Mouse (Mus musculus) heart, embryonic 14.5 days (tissue): ENCODE data around the gene Hist1h2bp. TPM values are rescaled to one million over a fixed set of nuclear protein-coding genes. Genes with fewer than 3 reads are reported as not detected.
"Not testable (repeated sequence)": the region's sequence is repeated elsewhere in the genome, so short reads cannot be mapped to it uniquely, and the experiment has no call there.

Source experiments
- ATAC-seq: fragments of 200-750 bp; cut with Nextera tagmentation; 2 replicates; pipeline ENCODE4 v1.8.0; 2017; ENCODE audit warnings: low read depth, moderate TSS enrichment; ENCODE audit not compliant: insufficient number of reproducible peaks, insufficient read depth, low FRiP score
- H3K27ac ChIP-seq, 2 experiments: fragments of 200-500 bp in 1 of 2; fragments of 300-500 bp in 1 of 2; sonication (generic) in 1 of 2; replicated peaks in 1 of 2; 2 replicates each; pipeline ENCODE4 v1.5.1; 2012 to 2014; ENCODE audit warnings: low read depth in 2 of 2, low read length in 2 of 2, control low read depth in 1 of 2, mild to moderate bottlenecking in 1 of 2, mixed read lengths in 1 of 2; ENCODE audit not compliant: control insufficient read depth in 1 of 2, insufficient read depth in 1 of 2
- H3K27me3 ChIP-seq: fragments of 300-500 bp; sonication (generic); 2 replicates; pipeline ENCODE4 v1.6.1; 2014; ENCODE audit warnings: mild to moderate bottlenecking, low read length, control low read depth; ENCODE audit not compliant: control insufficient read depth, insufficient read depth
- H3K36me3 ChIP-seq: fragments of 300-500 bp; sonication (generic); 2 replicates; pipeline ENCODE4 v1.6.1; 2014; ENCODE audit warnings: mild to moderate bottlenecking, control low read depth, low read length, mixed read lengths; ENCODE audit not compliant: control insufficient read depth, insufficient read depth
- H3K4me1 ChIP-seq, 2 experiments: fragments of 200-500 bp in 1 of 2; fragments of 300-500 bp in 1 of 2; sonication (generic) in 1 of 2; 2 replicates each; pipeline ENCODE4 v1.6.1; 2012 to 2014; ENCODE audit warnings: low read length in 2 of 2, control low read depth in 1 of 2, mixed read lengths in 1 of 2; ENCODE audit not compliant: control insufficient read depth in 2 of 2, insufficient read depth in 2 of 2
- H3K4me2 ChIP-seq: fragments of 300-500 bp; sonication (generic); 2 replicates; pipeline ENCODE4 v1.6.1; 2014; ENCODE audit warnings: mild to moderate bottlenecking, low read length
- H3K4me3 ChIP-seq, 2 experiments: fragments of 200-500 bp in 1 of 2; fragments of 300-500 bp in 1 of 2; sonication (generic) in 1 of 2; 2 replicates each; pipeline ENCODE4 v1.5.1; 2012 to 2014; ENCODE audit warnings: low read length in 2 of 2, mild to moderate bottlenecking in 2 of 2, control low read depth in 1 of 2, low read depth in 1 of 2, moderate library complexity in 1 of 2; ENCODE audit not compliant: control insufficient read depth in 1 of 2, insufficient read depth in 1 of 2
- H3K9ac ChIP-seq: fragments of 300-500 bp; sonication (generic); 2 replicates; pipeline ENCODE4 v1.6.1; 2014; ENCODE audit warnings: mild to moderate bottlenecking, low read length
- H3K9me3 ChIP-seq: fragments of 300-500 bp; sonication (generic); 2 replicates; pipeline ENCODE4 v1.6.1; 2016; ENCODE audit warnings: low read length, control low read depth; ENCODE audit not compliant: control insufficient read depth
- WGBS: fragments of 180-500 bp; shearing (Covaris S2); extraction: QIAGEN DNeasy Blood & Tissue Kit; methylation state at CpG from one replicate; pipeline ENCODE4 v1.1.7; 2014; 5-methylcytosine and 5-hydroxymethylcytosine counted together
- polyA plus RNA-seq: library from polyadenylated mRNA; unstranded; fragments of >200 nt; fragmentation: Nextera tagmentation; extraction: Ambion mirVana; gene quantifications from 2 replicates; pipeline ENCODE4 v1.2.1, GENCODE M21; 2014

Hist1h2bp gene
- polyA plus RNA-seq, 1 experiment from 2014 or later = 0.58 TPM

DNA sequence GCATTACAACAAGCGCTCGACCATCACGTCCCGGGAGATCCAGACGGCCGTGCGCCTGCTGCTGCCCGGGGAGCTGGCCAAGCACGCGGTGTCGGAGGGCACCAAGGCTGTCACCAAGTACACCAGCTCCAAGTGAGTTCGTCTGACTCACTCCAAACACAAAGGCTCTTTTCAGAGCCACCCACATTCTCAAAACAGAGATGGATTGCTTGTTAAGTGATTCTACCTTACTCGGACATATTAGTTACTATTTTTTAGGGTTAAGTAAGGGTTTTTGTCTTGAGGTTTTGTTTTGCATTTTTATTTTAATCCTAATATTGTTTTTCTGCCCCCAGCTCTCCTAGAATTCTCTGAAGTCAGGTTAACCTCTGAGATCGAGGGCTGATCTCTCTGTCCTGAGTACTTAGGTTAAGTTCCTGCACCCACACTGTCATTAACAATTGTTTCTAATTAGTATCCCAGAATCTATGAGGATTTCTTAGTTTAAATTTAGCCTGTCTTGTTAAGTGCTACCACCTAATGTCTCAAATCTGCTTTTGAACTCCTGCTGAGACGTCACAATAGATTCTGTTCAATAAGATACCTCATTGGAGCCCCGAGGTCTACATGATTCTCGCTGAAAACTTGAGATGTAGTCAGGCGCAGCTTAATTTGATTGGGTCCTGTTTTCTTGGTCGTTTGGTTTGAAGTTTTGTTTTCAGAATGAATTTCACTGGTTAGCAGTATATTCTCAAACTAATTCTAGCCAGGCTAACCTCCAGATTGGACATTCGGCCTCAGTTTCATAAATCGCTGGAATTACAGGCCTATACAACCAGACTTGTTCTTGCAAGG, 716 bp downstream of the Hist1h2bp start:
- Histone ChIP-seq H3K4me1 (peaks cover 7 to 30% of the 10 kb centered on the region in 2 experiments), H3K9me3 (no peaks in the 10 kb centered on the region), H3K27me3 (no peaks in the 10 kb centered on the region), H3K36me3 (no peaks in the 10 kb centered on the region), H3K9ac (peak overlapping the region; percentile 63), H3K4me3 (peak overlapping the region in 1 of 2 experiments; percentile 21; a peak in 2 of 4 replicates), H3K27ac (peak overlapping the region; percentile 53 to 59; a peak in 1 of 4 replicates), H3K4me2 (peak overlapping the region; percentile 64)
- 32% methylated on average over 14 of the region's 21 CpGs for WGBS
- no peak for ATAC-seq

DNA sequence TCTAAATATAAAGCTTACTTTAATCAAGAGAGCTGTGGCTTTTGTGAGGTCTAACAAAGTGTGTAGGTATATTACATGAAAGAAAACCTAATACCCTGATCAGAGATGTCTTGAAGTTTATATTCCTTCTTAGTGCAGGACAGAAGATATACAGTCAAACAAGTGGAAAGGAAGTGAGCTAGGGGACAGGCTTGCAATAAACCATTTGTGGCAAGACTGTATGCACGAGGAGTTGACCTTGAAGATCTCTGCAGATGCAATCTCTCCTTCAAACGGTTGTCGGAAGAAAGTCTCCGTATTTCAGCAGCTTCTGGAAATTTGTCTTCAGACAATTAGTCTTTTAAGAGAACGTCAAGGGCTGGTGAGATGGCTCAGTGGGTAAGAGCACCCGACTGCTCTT, 2.7 kb downstream of the Hist1h2bp start:
- Histone ChIP-seq H3K4me2 (no peak overlapping the region), H3K9me3 (no peaks in the 10 kb centered on the region), H3K9ac (no peak overlapping the region), H3K4me1 (peaks cover 5 to 21% of the 10 kb centered on the region in 2 experiments; a peak in 3 of 4 replicates), H3K27me3 (no peaks in the 10 kb centered on the region), H3K4me3 (no peak overlapping the region), H3K36me3 (no peaks in the 10 kb centered on the region), H3K27ac (no peak overlapping the region)
- ATAC-seq = no peak
- 64% methylated on average over 6 of the region's 6 CpGs for WGBS

- no peaks in the 10 kb centered on the region for H3K36me3 ChIP-seq
- H3K27me3 ChIP-seq = no peaks in the 10 kb centered on the region
- H3K4me3 ChIP-seq = peak overlapping the region; percentile 26 to 31; a peak in 3 of 4 replicates
- peak overlapping the region in 1 of 2 experiments; percentile 33; a peak in 2 of 4 replicates for H3K27ac ChIP-seq
- peak overlapping the region; percentile 72 for H3K9ac ChIP-seq
- no peak for ATAC-seq
- WGBS = 4% methylated on average over 18 of the region's 18 CpGs
- H3K4me1 ChIP-seq = peaks cover 5 to 19% of the 10 kb centered on the region in 2 experiments; a peak in 3 of 4 replicates
- H3K4me2 ChIP-seq = peak overlapping the region; percentile 70
- H3K9me3 ChIP-seq = no peaks in the 10 kb centered on the region
These were observed 3.5 kb downstream of the Hist1h2bp start for GRCm38 (mm10) chr13:21790601-21791283.

GRCm38 (mm10) chr13:21795584-21795983, 8.3 kb downstream of the Hist1h2bp start:
- Histone ChIP-seq H3K4me1 (peaks cover under 1 to 5% of the 10 kb centered on the region in 2 experiments; a peak in 1 of 4 replicates), H3K4me2 (no peak overlapping the region), H3K36me3 (no peaks in the 10 kb centered on the region), H3K27ac (no peak overlapping the region), H3K9ac (no peak overlapping the region), H3K9me3 (no peaks in the 10 kb centered on the region), H3K27me3 (no peaks in the 10 kb centered on the region), H3K4me3 (no peak overlapping the region)
- 91% methylated on average over 7 of the region's 7 CpGs for WGBS
- ATAC-seq = no peak

- ATAC-seq, H3K4me1 ChIP-seq, H3K9ac ChIP-seq, H3K27me3 ChIP-seq, H3K36me3 ChIP-seq, H3K4me2 ChIP-seq, H3K4me3 ChIP-seq, H3K9me3 ChIP-seq, H3K27ac ChIP-seq: not testable (repeated sequence)
These were observed 9.9 kb downstream of the Hist1h2bp start for GRCm38 (mm10) chr13:21797163-21797562.

DNA sequence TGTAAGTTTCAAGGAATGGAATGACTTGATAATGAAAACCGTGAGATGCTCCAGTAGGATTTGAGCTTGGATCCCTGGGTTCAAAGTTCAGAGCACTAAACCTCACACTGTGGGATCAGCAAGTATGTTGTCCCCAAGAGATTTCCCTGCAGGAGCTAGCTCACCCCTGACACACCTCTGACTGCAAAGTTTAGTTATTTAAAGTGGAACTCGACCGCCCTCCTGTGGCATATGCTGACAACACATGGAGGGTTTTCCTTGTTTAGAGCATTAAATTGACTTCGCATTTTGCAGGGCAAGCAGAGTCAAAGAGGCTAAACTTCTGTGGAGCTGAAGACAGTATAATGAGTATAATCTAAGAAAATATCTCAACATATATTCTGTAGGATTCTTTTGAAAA, 15.8 kb downstream of the Hist1h2bp start:
- H3K9ac ChIP-seq, H3K36me3 ChIP-seq, H3K4me3 ChIP-seq, H3K27ac ChIP-seq, H3K27me3 ChIP-seq, H3K4me1 ChIP-seq, H3K4me2 ChIP-seq, H3K9me3 ChIP-seq: not testable (repeated sequence)
- ATAC-seq = 0 out of 2 replicates have a peak, but pooled peaks have one; percentile 38
- WGBS = no CpG with 5 or more reads among the region's 4 CpGs

DNA sequence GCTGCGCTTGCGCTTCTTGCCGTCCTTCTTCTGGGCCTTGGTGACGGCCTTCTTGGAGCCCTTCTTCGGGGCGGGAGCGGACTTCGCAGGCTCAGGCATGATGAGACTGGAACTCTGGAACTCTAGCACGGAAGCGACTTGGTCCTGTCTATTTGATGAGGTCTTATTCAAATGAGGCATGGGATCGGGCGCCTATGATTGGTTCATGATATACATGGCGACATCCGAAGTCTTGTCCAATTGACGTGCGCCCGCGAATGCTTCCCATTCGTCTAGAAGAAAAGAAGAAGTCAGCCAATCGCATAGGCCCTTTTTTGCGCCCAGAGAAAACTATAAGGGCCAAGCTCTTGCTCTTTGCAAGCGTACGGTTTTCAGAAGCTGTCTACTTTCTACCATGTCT, 22.8 kb downstream of the Hist1h2bp start, which contains the start of the genes Hist1h2bq and Hist1h2ao:
Hist1h2bq (minus strand) TSS at position 125 of the 400 bp plus-strand sequence.
Hist1h2ao (plus strand) TSS at position 393 of the 400 bp plus-strand sequence.
- not testable (repeated sequence) for H3K36me3 ChIP-seq, H3K27ac ChIP-seq, H3K9ac ChIP-seq, H3K4me2 ChIP-seq, H3K9me3 ChIP-seq, H3K4me1 ChIP-seq, H3K4me3 ChIP-seq, H3K27me3 ChIP-seq
- WGBS = no CpG with 5 or more reads among the region's 23 CpGs
- peak; percentile 96 for ATAC-seq
